ENCODE assay signal across 13 mouse cellular contexts in genomic region chr6:88811396-88811795, GRCm38 (mm10). TPM values are rescaled to one million over a fixed set of nuclear protein-coding genes. Genes with fewer than 3 reads are reported as not detected.
DNase-seq lines count a peak whose midpoint lies in the region; ATAC-seq and TF ChIP-seq lines count a peak whose summit lies in the region.
"Had no signal": no experiment of that assay in that cellular context is flagged by ENCODE, and none has a peak within 500 bp of the region (broad histone marks: within the 10 kb centered on the region; RNA-seq: fewer than 3 reads in every experiment).

No protein-coding gene starts in this region.

- TF ChIP-seq EP300 in stomach, postnatal 0 days (optimal IDR thresholded peaks at IDR 0.05), result no peak

- peak; percentile 23 for DNase-seq in gastrocnemius, adult 2 months
- no peak for DNase-seq in gastrocnemius, postnatal 36 days
- DNase-seq in kidney, postnatal 0 days (ENCODE audit: low spot score), result no peak
- no peak for DNase-seq in kidney, adult 8-10 months
- DNase-seq in right cerebral cortex, postnatal 25 days, result peak; percentile 43
- no peak for DNase-seq in right cerebral cortex, postnatal 4 days
- no peak for DNase-seq in stomach, postnatal 0 days (ENCODE audit: low spot score)
- DNase-seq in cerebellum, postnatal 25 days, result no peak
- DNase-seq: adrenal gland, postnatal 25 days; cerebellum, adult 9-11 months; gastrocnemius, postnatal 14 days; kidney, adult 9 months had no signal

- H3K27ac ChIP-seq in gastrocnemius, adult 2 months, result peak overlapping the region; percentile 61
- peak overlapping the region; percentile 77 for H3K27ac ChIP-seq in kidney, postnatal 0 days
- H3K27ac ChIP-seq in stomach, postnatal 0 days (replicated peaks), result peak overlapping the region; percentile 30; the same call in 1 of the 2 replicates

- no peaks in the 10 kb centered on the region for H3K9me3 ChIP-seq in kidney, postnatal 0 days (replicated peaks; ENCODE audit: low read length)
- no peaks in the 10 kb centered on the region for H3K9me3 ChIP-seq in stomach, postnatal 0 days (ENCODE audit: control insufficient read depth, low read length)

- peaks cover 3% of the 10 kb centered on the region; the same call in 1 of the 2 replicates for H3K4me1 ChIP-seq in kidney, postnatal 0 days (replicated peaks; ENCODE audit: insufficient read depth, low read length)
- no peaks in the 10 kb centered on the region for H3K4me1 ChIP-seq in stomach, postnatal 0 days (replicated peaks; ENCODE audit: control insufficient read depth, insufficient read depth)

- TF ChIP-seq CTCF in gastrocnemius, adult 2 months (IDR thresholded peaks at IDR 0.05), result no peak
- no peak for TF ChIP-seq CTCF in kidney, postnatal 0 days (IDR thresholded peaks at IDR 0.05; ENCODE audit: low read depth)
- TF ChIP-seq CTCF in stomach, postnatal 0 days (IDR thresholded peaks at IDR 0.05; ENCODE audit: low read depth), result no peak

- H3K27me3 ChIP-seq in kidney, postnatal 0 days (ENCODE audit: insufficient read depth, low read length), result no peaks in the 10 kb centered on the region
- no peaks in the 10 kb centered on the region for H3K27me3 ChIP-seq in stomach, postnatal 0 days (ENCODE audit: control insufficient read depth, insufficient read depth, low read length)
- H3K27me3 ChIP-seq: Patski had no signal

- ATAC-seq in kidney, postnatal 0 days (replicated peaks; ENCODE audit: low FRiP score, low read depth), result no peak
- ATAC-seq in stomach, postnatal 0 days (ENCODE audit: low FRiP score, low TSS enrichment), result no peak
- ATAC-seq: Patski had no signal

- peak overlapping the region; percentile 21; the same call in 1 of the 2 replicates for H3K4me3 ChIP-seq in gastrocnemius, adult 2 months
- H3K4me3 ChIP-seq in kidney, postnatal 0 days (replicated peaks; ENCODE audit: low read depth, low read length), result no peak overlapping the region
- no peak overlapping the region for H3K4me3 ChIP-seq in stomach, postnatal 0 days (ENCODE audit: low read depth, low read length)

- 26% methylated on average over 3 of the region's 7 CpGs for WGBS in kidney, postnatal 0 days
- 39% methylated on average over 7 of the region's 7 CpGs for WGBS in stomach, postnatal 0 days

- intact Hi-C loops in gastrocnemius, adult 2 months (cut with DNase I), result no loop called here
- intact Hi-C loops in gastrocnemius, postnatal 36 days (cut with DNase I), result no loop called here

- no peak overlapping the region for H3K4me2 ChIP-seq in kidney, postnatal 0 days (ENCODE audit: low read length)
- H3K4me2 ChIP-seq in stomach, postnatal 0 days (replicated peaks; ENCODE audit: low read depth), result no peak overlapping the region

- H3K9ac ChIP-seq in kidney, postnatal 0 days (ENCODE audit: low read depth, low read length), result no peak overlapping the region
- no peak overlapping the region for H3K9ac ChIP-seq in stomach, postnatal 0 days (ENCODE audit: low read length)

- no peaks in the 10 kb centered on the region for H3K36me3 ChIP-seq in kidney, postnatal 0 days (ENCODE audit: insufficient read depth, low read length)
- peaks cover 4% of the 10 kb centered on the region; the same call in 1 of the 2 replicates for H3K36me3 ChIP-seq in stomach, postnatal 0 days (ENCODE audit: control insufficient read depth, insufficient read depth, low read length)

RNA-seq across cellular contexts. Expression of gene Abtb1, which starts 30.4 kb away (rescaled TPM):
- total RNA-seq in gastrocnemius, adult 2 months (2021), result 10 to 100 TPM; 16.9 to 22.7 TPM
- 10 to 100 TPM; 19.2 to 21.0 TPM for total RNA-seq in gastrocnemius, postnatal 36 days (2021)
- 41.0 and 42.8 TPM in 2 replicates for polyA plus RNA-seq in kidney, postnatal 0 days (2015; fragmentation: Nextera tagmentation; extraction: Ambion mirVana)
- 25.1 and 26.1 TPM in 2 replicates for polyA plus RNA-seq in stomach, postnatal 0 days (2015; fragmentation: Nextera tagmentation; extraction: Ambion mirVana)

Comparison
In these comparisons a context has a peak if more than half of its experiments do, and no peak if none do; other contexts are left out.
1. DNase-seq: peak in gastrocnemius, adult 2 months (single experiment) and right cerebral cortex, postnatal 25 days (single experiment); none in gastrocnemius, postnatal 36 days (0 of 2), kidney, postnatal 0 days (single experiment), kidney, adult 8-10 months (0 of 2), right cerebral cortex, postnatal 4 days (single experiment), stomach, postnatal 0 days (single experiment) and cerebellum, postnatal 25 days (0 of 2).
2. Peak in every context shown above with its lines, with median percentiles within 50 percentile points of each other: H3K27ac ChIP-seq.